Mouse (Mus musculus) liver, adult 2 months (tissue): ENCODE results near the gene Ndufs1. TPM values are rescaled to one million over a fixed set of nuclear protein-coding genes. Genes with fewer than 3 reads are reported as not detected.

Experiments
- DNase-seq: peaks from one replicate; pipeline ENCODE4 v3.0.0-alpha.2; 2011; ENCODE audit warnings: low read depth, low spot score; ENCODE audit errors: extremely low read depth
- H3K27ac ChIP-seq: fragments of 200-500 bp; replicated peaks from 2 replicates; pipeline ENCODE4 v1.5.1; 2012; ENCODE audit warnings: low read depth, mild to moderate bottlenecking, control low read depth, inconsistent platforms, low read length; ENCODE audit not compliant: insufficient read depth
- H3K27me3 ChIP-seq: fragments of 200-500 bp; 2 replicates; pipeline ENCODE4 v1.6.1; 2012; ENCODE audit warnings: mild to moderate bottlenecking, moderate library complexity, low read length, inconsistent platforms; ENCODE audit not compliant: control insufficient read depth, insufficient read depth
- H3K36me3 ChIP-seq: fragments of 200-500 bp; 2 replicates; pipeline ENCODE4 v1.6.1; 2012; ENCODE audit warnings: low read length, inconsistent platforms; ENCODE audit not compliant: control insufficient read depth, insufficient read depth
- H3K4me1 ChIP-seq: fragments of 200-500 bp; 2 replicates; pipeline ENCODE4 v1.6.1; 2011; ENCODE audit warnings: low read length; ENCODE audit not compliant: control insufficient read depth, insufficient read depth
- H3K4me3 ChIP-seq: fragments of 200-500 bp; 2 replicates; pipeline ENCODE4 v1.5.1; 2011; ENCODE audit warnings: low read depth, mild to moderate bottlenecking, control low read depth, low read length, moderate library complexity; ENCODE audit not compliant: insufficient read depth
- H3K79me2 ChIP-seq: fragments of 200-500 bp; 2 replicates; pipeline ENCODE4 v1.6.1; 2012; ENCODE audit warnings: inconsistent platforms, mild to moderate bottlenecking, low read length, moderate library complexity; ENCODE audit not compliant: control insufficient read depth, insufficient read depth
- H3K9ac ChIP-seq: fragments of 200-500 bp; 2 replicates; pipeline ENCODE4 v1.6.1; 2012; ENCODE audit warnings: low read depth, mild to moderate bottlenecking, control low read depth, inconsistent platforms, low read length
- CTCF ChIP-seq: fragments of 200-500 bp; IDR thresholded peaks from 2 replicates; pipeline ENCODE4 v1.5.1; 2011; ENCODE audit warnings: low read depth, low read length, control low read depth
- POLR2A ChIP-seq: fragments of 200-500 bp; IDR thresholded peaks from 2 replicates; pipeline ENCODE4 v1.6.1; 2011; ENCODE audit warnings: low read length, control low read depth; ENCODE audit not compliant: insufficient read depth; ENCODE audit errors: extremely low read depth
- WGBS: fragments of 180-500 bp; shearing (Covaris S2); methylation state at CpG from one replicate; pipeline ENCODE4 v1.1.7; 2018; 5-methylcytosine and 5-hydroxymethylcytosine counted together
- polyA plus RNA-seq: library from polyadenylated mRNA; depleted of rRNA; stranded (reverse); fragments of >200 nt; gene quantifications from 2 replicates; pipeline ENCODE4 v1.2.3, GENCODE M21; 2012
- total RNA-seq: library from RNA; depleted of rRNA; stranded (reverse); fragments of >200 nt; gene quantifications from 2 replicates; pipeline ENCODE4 v1.2.3, GENCODE M21; 2014

Ndufs1 gene
- total and polyA plus RNA-seq, 2 experiments: 47.5 to 182 TPM

DNA sequence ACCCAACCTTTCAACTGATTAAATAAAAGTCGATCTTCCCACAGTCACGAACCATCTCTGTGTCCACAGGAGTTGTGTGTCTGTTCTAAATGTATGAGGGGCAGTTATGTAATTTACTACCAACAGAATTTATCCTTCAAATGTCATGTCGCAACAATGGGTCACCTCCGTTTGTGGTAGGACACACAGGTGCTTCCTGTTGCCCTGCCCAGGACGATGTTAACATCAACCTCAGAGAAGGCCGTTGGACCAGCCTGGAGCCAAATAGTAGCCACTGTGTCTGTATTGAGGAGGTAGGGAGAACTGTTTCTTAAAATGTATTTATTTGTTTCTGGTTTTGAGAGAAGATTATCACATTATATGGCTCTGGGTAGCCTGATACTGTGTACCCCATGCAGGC, 54.6 kb downstream of the Ndufs1 start:
- H3K79me2 ChIP-seq: peaks cover 7% of the 10 kb centered on the region; the same call in 1 of the 2 replicates
- no peaks in the 10 kb centered on the region for H3K27me3 ChIP-seq
- WGBS: 49% methylated on average over 6 of the region's 6 CpGs
- H3K4me1 ChIP-seq: peaks cover 10% of the 10 kb centered on the region; the same call in 1 of the 2 replicates
- TF ChIP-seq POLR2A: no peak
- TF ChIP-seq CTCF: no peak
- no peak overlapping the region for H3K9ac ChIP-seq
- no peak overlapping the region for H3K27ac ChIP-seq
- no peak for DNase-seq
- H3K4me3 ChIP-seq: no peak overlapping the region
- H3K36me3 ChIP-seq: peaks cover 38% of the 10 kb centered on the region

GRCm38 (mm10) chr1:63120382-63120781, 56.3 kb downstream of the Ndufs1 start:
- Histone ChIP-seq H3K27me3 (no peaks in the 10 kb centered on the region), H3K9ac (no peak overlapping the region), H3K4me1 (peaks cover 10% of the 10 kb centered on the region; the same call in 1 of the 2 replicates), H3K36me3 (peaks cover 38% of the 10 kb centered on the region), H3K4me3 (no peak overlapping the region), H3K27ac (no peak overlapping the region), H3K79me2 (peaks cover 12% of the 10 kb centered on the region; the same call in 1 of the 2 replicates)
- TF ChIP-seq CTCF (no peak), POLR2A (no peak)
- 99% methylated on average over 2 of the region's 2 CpGs for WGBS
- DNase-seq: no peak

GRCm38 (mm10) chr1:63119675-63120074, 57.0 kb downstream of the Ndufs1 start:
- H3K9ac ChIP-seq: no peak overlapping the region
- TF ChIP-seq CTCF: no peak
- no peak for TF ChIP-seq POLR2A
- H3K27ac ChIP-seq: no peak overlapping the region
- no peaks in the 10 kb centered on the region for H3K27me3 ChIP-seq
- H3K4me1 ChIP-seq: peaks cover 10% of the 10 kb centered on the region; the same call in 1 of the 2 replicates
- H3K4me3 ChIP-seq: no peak overlapping the region
- no peak for DNase-seq
- WGBS: 88% methylated on average over 4 of the region's 4 CpGs
- H3K79me2 ChIP-seq: peaks cover 12% of the 10 kb centered on the region; the same call in 1 of the 2 replicates
- H3K36me3 ChIP-seq: peaks cover 38% of the 10 kb centered on the region

- H3K9ac ChIP-seq: no peak overlapping the region; the same call in 1 of the 2 replicates
These were observed 61.1 kb downstream of the Ndufs1 start for GRCm38 (mm10) chr1:63115540-63115939.

GRCm38 (mm10) chr1:63115096-63115495, 61.5 kb downstream of the Ndufs1 start:
- peaks cover 18% of the 10 kb centered on the region for H3K36me3 ChIP-seq
- peaks cover 25% of the 10 kb centered on the region; the same call in 1 of the 2 replicates for H3K79me2 ChIP-seq
- H3K27ac ChIP-seq: no peak overlapping the region
- no peaks in the 10 kb centered on the region for H3K27me3 ChIP-seq
- H3K9ac ChIP-seq: no peak overlapping the region
- H3K4me1 ChIP-seq: peaks cover 5% of the 10 kb centered on the region
- peak overlapping the region; percentile 90; the same call in 1 of the 2 replicates for H3K4me3 ChIP-seq
- DNase-seq: peak; percentile 56
- TF ChIP-seq CTCF: no peak
- no peak for TF ChIP-seq POLR2A
- 2% methylated on average over 4 of the region's 4 CpGs for WGBS

More at GRCm38 (mm10) chr1:63115540-63115939, 61.1 kb downstream of the Ndufs1 start:
- TF ChIP-seq CTCF (no peak), POLR2A (no peak)
- Histone ChIP-seq H3K79me2 (peaks cover 22% of the 10 kb centered on the region; the same call in 1 of the 2 replicates), H3K4me3 (peak overlapping the region; percentile 90), H3K36me3 (peaks cover 21% of the 10 kb centered on the region), H3K4me1 (peaks cover 5% of the 10 kb centered on the region), H3K27me3 (no peaks in the 10 kb centered on the region), H3K27ac (no peak overlapping the region)
- WGBS: 3% methylated on average over 3 of the region's 3 CpGs
- DNase-seq: peak; percentile 40

- 1% methylated on average over 40 of the region's 42 CpGs for WGBS
- Histone ChIP-seq H3K4me3 (peak within 1 kb of the TSS; percentile 90), H3K79me2 (peaks cover 27% of the 10 kb centered on the region; the same call in 1 of the 2 replicates), H3K9ac (peak within 1 kb of the TSS; percentile 99), H3K36me3 (peaks cover 11% of the 10 kb centered on the region), H3K27ac (peak within 1 kb of the TSS; percentile 90), H3K4me1 (peaks cover 5% of the 10 kb centered on the region), H3K27me3 (no peaks in the 10 kb centered on the region)
- peak; percentile 79 for DNase-seq
- TF ChIP-seq POLR2A (peak; percentile 56; the same call in 1 of the 2 replicates), CTCF (peak; percentile 67)
These were observed 62.4 kb downstream of the Ndufs1 start, which contains the start of gene Ino80d for GRCm38 (mm10) chr1:63114136-63114781. Ino80d (minus strand) TSS chr1:63114667.
